Mouse (Mus musculus): Measurements from ENCODE around the gene Lpp. TPM values are rescaled to one million over a fixed set of nuclear protein-coding genes. Genes with fewer than 3 reads are reported as not detected.

The Lpp gene
- total and polyA plus RNA-seq, 3 experiments, result not detected

DNA sequence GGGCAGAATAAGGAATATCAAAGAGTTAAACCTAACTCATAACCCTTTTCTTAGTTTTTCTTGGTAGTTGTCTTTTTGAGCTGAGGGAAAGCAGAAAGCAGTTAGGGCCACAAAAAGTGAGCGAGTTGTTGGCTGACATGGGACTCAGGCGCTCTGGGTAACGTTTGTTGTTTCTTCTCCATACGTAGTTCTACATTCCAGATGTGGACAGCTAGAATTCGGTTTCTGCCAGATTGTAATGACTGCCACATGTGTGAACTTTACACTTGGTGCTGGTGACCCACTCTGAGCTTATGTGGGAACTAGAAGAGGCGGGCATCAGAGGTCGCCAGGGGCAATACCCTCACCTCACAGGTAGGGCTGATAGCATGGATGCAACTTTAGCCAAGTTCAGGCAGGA is 172.0 kb downstream of the Lpp start:
- Histone ChIP-seq H3K27me3 (ENCODE audit: control insufficient read depth in 1 of 2, insufficient read depth in 2 of 2, low read length in 2 of 2) (no peaks in the 10 kb centered on the region), H3K79me2 (ENCODE audit: control insufficient read depth, insufficient read depth, low read length, poor library complexity) (no peaks in the 10 kb centered on the region), H3K9me3 (replicated peaks; ENCODE audit: insufficient read depth, low read length) (no peaks in the 10 kb centered on the region), H3K9ac (ENCODE audit: control insufficient read depth, low read depth, low read length, poor library complexity, severe bottlenecking) (no peak overlapping the region), H3K4me1 (ENCODE audit: control insufficient read depth in 1 of 2, insufficient read depth in 2 of 2, low read length in 2 of 2) (no peaks in the 10 kb centered on the region), H3K4me3 (ENCODE audit: control insufficient read depth in 1 of 2, insufficient read depth in 1 of 2, low read depth in 2 of 2, low read length in 2 of 2) (no peak overlapping the region), H3K36me3 (ENCODE audit: control insufficient read depth in 1 of 2, insufficient read depth in 2 of 2, low read length in 2 of 2) (no peaks in the 10 kb centered on the region), H3K27ac (ENCODE audit: control insufficient read depth, low read depth, low read length) (no peak overlapping the region)
- no peak for DNase-seq (ENCODE audit: low read depth, low spot score)
- TF ChIP-seq MAX (IDR thresholded peaks at IDR 0.05; ENCODE audit: low read length) (no peak), ZNF384 (IDR thresholded peaks at IDR 0.05; ENCODE audit: low read depth, low read length) (no peak), MYB (IDR thresholded peaks at IDR 0.05; ENCODE audit: low read depth, low read length) (no peak), ZC3H11A (IDR thresholded peaks at IDR 0.05; ENCODE audit: low read depth, low read length) (no peak), ZMIZ1 (IDR thresholded peaks at IDR 0.05; ENCODE audit: low read depth, low read length) (no peak), MYC (IDR thresholded peaks at IDR 0.05; ENCODE audit: low read depth, low read length) (no peak), POLR2AphosphoS5 (IDR thresholded peaks at IDR 0.05; ENCODE audit: borderline replicate concordance, low read depth, low read length) (no peak), JUND (IDR thresholded peaks at IDR 0.05; ENCODE audit: low read depth, low read length) (no peak), MEF2A (IDR thresholded peaks at IDR 0.05; ENCODE audit: extremely low read depth, insufficient replicate concordance, low read depth, low read length, poor library complexity, severe bottlenecking) (no peak), ZKSCAN1 (IDR thresholded peaks at IDR 0.05; ENCODE audit: low read depth, low read length) (no peak), SIN3A (IDR thresholded peaks at IDR 0.05; ENCODE audit: low read length) (no peak), CHD2 (IDR thresholded peaks at IDR 0.05; ENCODE audit: low read length) (no peak), RAD21 (IDR thresholded peaks at IDR 0.05; ENCODE audit: low read depth, low read length) (no peak), SMC3 (IDR thresholded peaks at IDR 0.05; ENCODE audit: low read depth, low read length) (no peak), POLR2A (IDR thresholded peaks at IDR 0.05; ENCODE audit: control insufficient read depth in 1 of 2, insufficient read depth in 1 of 2, low read depth in 1 of 2, low read length in 2 of 2, poor library complexity in 1 of 2) (no peak), MXI1 (IDR thresholded peaks at IDR 0.05; ENCODE audit: low read depth, low read length) (no peak), TBP (IDR thresholded peaks at IDR 0.05; ENCODE audit: low read depth, low read length) (no peak), RCOR1 (IDR thresholded peaks at IDR 0.05; ENCODE audit: low read depth, low read length) (no peak), POLR2AphosphoS2 (IDR thresholded peaks at IDR 0.05; ENCODE audit: low read length) (no peak)

DNA sequence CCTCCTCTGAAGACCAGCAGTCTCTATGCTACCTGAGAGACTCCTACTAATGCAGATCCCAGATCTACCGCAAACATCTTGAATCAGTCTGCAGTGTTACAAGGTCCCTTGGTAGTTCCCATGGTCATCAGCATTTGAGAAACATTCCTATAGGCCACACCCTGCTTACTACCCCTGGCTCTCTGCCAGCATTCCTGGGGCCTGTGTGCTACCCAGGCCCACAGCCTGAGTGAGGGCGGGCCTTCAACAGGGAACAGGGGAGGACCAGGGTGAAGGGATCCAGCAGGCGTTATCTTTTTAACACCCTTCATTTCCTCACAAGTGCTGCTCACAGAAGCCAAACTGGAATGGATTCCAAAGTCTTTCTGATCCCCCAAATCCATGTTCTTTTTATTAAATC is 173.0 kb downstream of the Lpp start:
- Histone ChIP-seq H3K9ac (ENCODE audit: control insufficient read depth, low read depth, low read length, poor library complexity, severe bottlenecking) (no peak overlapping the region), H3K4me3 (ENCODE audit: control insufficient read depth in 1 of 2, insufficient read depth in 1 of 2, low read depth in 2 of 2, low read length in 2 of 2) (no peak overlapping the region), H3K36me3 (ENCODE audit: control insufficient read depth in 1 of 2, insufficient read depth in 2 of 2, low read length in 2 of 2) (no peaks in the 10 kb centered on the region), H3K9me3 (replicated peaks; ENCODE audit: insufficient read depth, low read length) (no peaks in the 10 kb centered on the region), H3K4me1 (ENCODE audit: control insufficient read depth in 1 of 2, insufficient read depth in 2 of 2, low read length in 2 of 2) (no peaks in the 10 kb centered on the region), H3K27me3 (ENCODE audit: control insufficient read depth in 1 of 2, insufficient read depth in 2 of 2, low read length in 2 of 2) (no peaks in the 10 kb centered on the region), H3K79me2 (ENCODE audit: control insufficient read depth, insufficient read depth, low read length, poor library complexity) (no peaks in the 10 kb centered on the region), H3K27ac (ENCODE audit: control insufficient read depth, low read depth, low read length) (no peak overlapping the region)
- DNase-seq (ENCODE audit: low read depth, low spot score), result no peak
- no peak for TF ChIP-seq USF2 (IDR thresholded peaks at IDR 0.05; ENCODE audit: borderline replicate concordance in 1 of 2, insufficient read depth in 1 of 2, low read depth in 1 of 2, low read length in 2 of 2)
- no peak for TF ChIP-seq MYC (IDR thresholded peaks at IDR 0.05; ENCODE audit: low read depth, low read length)
- no peak for TF ChIP-seq EP300 (IDR thresholded peaks at IDR 0.05; ENCODE audit: low read depth in 1 of 2, low read length in 2 of 2)
- no peak for TF ChIP-seq ELF1 (IDR thresholded peaks at IDR 0.05; ENCODE audit: low read depth, low read length)
- no peak for TF ChIP-seq TCF12 (IDR thresholded peaks at IDR 0.05; ENCODE audit: low read depth, low read length)
- no peak for TF ChIP-seq NRF1 (IDR thresholded peaks at IDR 0.05; ENCODE audit: insufficient read depth, low read depth, low read length, poor library complexity, severe bottlenecking)
- no peak for TF ChIP-seq USF1 (IDR thresholded peaks at IDR 0.05; ENCODE audit: low read depth, low read length)
